Mouse (Mus musculus) kidney, postnatal 10 days (tissue): ENCODE results near the gene B3galt1.

Experiments
- DNase-seq: peaks from one replicate; pipeline ENCODE4 v3.0.0; 2021; ENCODE audit warnings: mixed read lengths

B3galt1 gene

GRCm38 (mm10) chr2:67948408-67948807 is 382.7 kb downstream of the B3galt1 start:
- DNase-seq = no peak

- DNase-seq = no peak
These were observed 390.5 kb downstream of the B3galt1 start for GRCm38 (mm10) chr2:67956182-67956581.

DNA sequence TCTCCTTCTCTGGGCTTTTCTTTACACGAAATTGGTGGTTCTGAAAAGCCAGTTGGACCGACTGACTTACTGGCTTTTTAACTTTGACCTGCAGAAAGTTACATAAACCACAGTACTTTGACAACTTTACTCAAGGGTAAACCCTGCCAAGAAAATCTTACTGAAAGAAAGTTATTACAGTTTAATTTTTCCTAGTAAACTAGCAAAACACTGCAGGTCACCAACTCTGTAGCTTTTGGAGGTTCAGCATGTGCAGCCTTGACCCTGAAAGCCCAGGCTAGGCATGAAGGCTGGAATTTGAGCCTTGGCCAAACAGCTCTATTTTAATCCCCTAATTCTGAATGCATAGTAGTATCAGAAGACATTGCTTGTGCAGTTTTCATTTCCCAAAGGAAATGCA is 391.9 kb downstream of the B3galt1 start:
- DNase-seq = peak; percentile 51

- no peak for DNase-seq
These were observed 395.0 kb downstream of the B3galt1 start for GRCm38 (mm10) chr2:67960711-67961110.

DNA sequence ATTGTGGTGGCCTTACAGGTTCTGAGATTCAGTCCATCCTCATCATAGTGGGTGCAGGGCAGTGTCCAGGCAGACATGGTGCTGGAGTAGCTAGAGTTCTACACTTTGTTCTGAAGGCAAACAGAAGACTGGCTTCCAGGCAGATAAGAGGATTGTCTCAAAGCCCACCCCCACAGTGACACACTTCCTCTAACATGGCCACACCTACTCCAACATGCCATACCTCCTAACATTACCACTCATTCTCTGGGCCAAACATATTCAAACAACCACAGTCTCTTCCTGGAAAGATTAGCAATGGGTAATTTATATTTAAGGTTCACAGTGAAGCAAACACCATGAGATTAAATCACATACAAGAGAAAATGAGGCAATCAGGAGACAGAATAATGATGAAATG is 403.1 kb downstream of the B3galt1 start:
- DNase-seq = no peak

DNA sequence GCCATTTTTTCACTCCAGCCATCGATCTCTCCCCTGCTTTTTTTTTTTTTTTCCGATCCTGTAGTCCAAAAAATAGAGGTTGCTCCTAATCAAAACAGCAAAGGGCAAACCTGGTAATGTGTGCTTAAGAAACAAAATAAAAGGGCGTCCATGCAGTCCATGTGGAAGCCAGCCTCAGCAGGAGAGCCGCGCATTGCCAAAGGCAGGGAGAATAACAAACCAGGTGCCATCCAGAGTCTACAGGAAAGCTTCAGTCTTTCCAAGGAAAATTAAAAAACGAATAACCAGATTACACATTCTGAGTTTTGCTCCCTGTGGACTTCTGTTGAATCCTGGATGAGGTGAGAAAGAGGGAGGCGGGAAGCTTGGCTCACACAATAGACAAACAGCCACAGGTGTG is 405.4 kb downstream of the B3galt1 start:
- DNase-seq = no peak

- DNase-seq = no peak
These were observed 405.9 kb downstream of the B3galt1 start for GRCm38 (mm10) chr2:67971576-67971975.

DNA sequence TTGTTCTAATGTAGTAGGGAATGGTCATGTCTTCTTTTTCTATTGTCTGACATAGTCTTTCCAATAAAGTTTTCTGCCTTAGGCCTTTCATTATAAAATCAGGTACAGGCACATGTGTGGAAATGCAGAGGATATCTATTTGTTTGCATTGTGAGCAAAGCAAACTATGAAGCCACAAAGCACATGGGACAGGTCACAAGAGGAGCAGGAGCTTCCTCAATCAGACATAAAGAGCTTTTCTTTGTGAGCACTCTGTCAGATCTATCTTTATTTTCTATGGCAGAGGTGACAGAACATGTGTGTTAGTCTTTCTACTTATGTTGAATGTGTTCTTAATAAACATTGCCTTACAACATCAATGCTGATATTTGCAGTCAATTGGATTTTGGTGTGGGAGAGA is 410.1 kb downstream of the B3galt1 start:
- DNase-seq = no peak

DNA sequence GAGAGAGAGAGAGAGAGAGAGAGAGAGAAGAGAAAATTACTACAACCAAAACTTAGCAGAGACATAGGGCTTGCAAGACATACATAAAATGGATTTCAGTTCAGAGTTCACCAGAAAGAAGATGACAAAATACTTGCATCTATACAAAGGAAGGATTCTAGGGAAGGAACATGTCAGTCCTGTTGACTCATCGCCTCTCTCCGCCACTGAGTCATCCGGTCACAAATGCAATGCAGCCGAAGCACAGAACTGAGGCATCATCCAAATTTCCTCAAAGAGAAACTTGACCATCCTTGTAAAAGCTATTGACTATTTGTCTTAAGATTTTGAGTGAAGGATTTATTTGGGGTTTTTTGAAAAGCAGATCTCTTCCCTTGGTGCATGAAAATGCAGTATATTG is 410.8 kb downstream of the B3galt1 start:
- DNase-seq = no peak

- DNase-seq = no peak
These were observed 412.1 kb downstream of the B3galt1 start for GRCm38 (mm10) chr2:67977620-67978262.

DNA sequence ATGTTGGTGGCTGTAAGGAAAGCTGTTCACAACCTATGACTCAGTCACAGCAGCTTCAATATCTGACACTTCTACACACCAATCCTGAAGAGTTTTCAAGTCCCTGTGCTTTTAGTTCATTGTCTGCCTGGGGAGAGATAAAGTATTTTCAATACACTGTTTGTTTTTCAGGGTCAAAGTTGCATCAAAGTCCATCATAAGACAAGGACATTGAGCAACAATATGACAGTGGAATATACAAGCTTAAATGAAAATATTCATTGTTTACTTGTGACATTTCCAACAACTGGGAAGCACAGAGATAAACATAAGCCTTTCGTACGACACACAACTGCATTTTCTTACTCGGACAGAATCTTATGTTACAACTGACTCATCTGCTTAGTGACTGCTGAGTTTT is 417.9 kb downstream of the B3galt1 start:
- DNase-seq = no peak

GRCm38 (mm10) chr2:67985133-67985532 is 419.5 kb downstream of the B3galt1 start:
- no peak for DNase-seq

DNA sequence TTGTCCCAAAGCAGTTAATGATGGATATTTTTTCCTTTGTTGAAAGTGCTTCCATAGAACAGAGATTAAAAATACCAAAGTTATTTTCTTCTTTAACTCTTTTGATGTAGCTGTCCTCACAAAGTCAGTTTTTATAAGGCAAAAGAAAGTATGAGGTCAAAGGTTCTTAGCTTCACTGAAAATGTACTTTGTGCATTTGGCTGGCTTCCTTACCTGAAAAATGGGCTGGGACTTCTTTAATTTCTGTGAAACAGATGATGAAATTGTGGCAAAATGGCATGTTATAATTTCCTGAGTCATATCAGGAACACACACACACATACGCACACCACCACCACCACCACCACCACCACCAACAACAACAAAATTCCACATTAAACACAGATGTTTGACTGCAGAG is 427.8 kb downstream of the B3galt1 start:
- DNase-seq = no peak

GRCm38 (mm10) chr2:68003091-68003490 is 437.4 kb downstream of the B3galt1 start:
- DNase-seq = no peak

GRCm38 (mm10) chr2:68005210-68005609 is 439.5 kb downstream of the B3galt1 start:
- no peak for DNase-seq

- no peak for DNase-seq
These were observed 440.0 kb downstream of the B3galt1 start for GRCm38 (mm10) chr2:68005711-68006110.

GRCm38 (mm10) chr2:68011336-68011735 is 445.7 kb downstream of the B3galt1 start:
- DNase-seq = no peak

DNA sequence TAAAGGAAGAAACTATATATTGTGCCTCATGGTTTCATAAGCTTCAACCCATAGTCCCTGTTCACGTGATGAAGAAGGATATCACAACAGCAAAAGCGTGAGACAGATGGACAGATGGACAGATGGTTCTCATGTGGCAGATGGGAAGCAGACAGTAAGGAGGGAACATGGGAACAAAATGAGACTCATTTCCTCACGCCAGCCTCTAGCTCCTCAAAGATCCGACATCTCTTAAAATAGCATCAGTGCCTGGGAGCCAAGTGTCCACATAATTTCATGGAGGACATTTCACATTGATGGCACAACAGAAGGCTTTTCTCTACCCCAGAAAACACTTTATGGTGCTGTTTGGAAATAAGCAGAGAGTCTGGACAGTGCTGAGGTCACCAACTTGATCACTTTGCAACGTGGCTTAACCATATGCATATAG is 454.6 kb downstream of the B3galt1 start:
- DNase-seq = no peak

DNA sequence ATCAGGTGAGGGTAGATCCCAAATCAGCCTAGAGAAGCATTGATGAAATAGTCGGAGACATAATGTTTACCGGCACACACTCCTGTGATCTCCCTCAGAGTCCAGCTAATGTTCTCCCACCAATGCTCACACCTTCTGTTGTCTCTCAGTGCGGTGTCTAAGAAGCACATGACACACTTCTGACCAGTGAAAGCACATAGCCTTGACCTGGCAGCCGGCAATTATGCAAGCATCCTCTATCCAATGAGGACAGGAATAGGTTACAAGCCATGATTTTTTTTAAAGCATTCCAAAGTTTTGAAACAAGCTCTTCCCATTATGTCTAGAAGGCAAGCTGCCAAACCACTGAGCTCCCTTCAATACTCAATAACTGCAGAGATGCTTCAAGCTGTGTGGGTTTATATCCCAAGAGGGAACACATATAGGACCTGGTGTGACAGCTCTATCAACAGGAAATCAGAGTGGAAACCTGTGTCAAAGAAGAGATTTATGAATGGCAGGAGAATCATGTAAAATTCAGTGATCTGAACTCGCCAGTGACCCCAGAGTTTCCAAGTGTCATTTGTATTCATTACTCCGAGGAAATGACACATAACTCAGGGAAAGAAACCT is 456.0 kb downstream of the B3galt1 start:
- peak; percentile 36 for DNase-seq

GRCm38 (mm10) chr2:68028811-68029210 is 463.1 kb downstream of the B3galt1 start:
- no peak for DNase-seq

- DNase-seq = no peak
These were observed 469.0 kb downstream of the B3galt1 start for GRCm38 (mm10) chr2:68034711-68035110.

DNA sequence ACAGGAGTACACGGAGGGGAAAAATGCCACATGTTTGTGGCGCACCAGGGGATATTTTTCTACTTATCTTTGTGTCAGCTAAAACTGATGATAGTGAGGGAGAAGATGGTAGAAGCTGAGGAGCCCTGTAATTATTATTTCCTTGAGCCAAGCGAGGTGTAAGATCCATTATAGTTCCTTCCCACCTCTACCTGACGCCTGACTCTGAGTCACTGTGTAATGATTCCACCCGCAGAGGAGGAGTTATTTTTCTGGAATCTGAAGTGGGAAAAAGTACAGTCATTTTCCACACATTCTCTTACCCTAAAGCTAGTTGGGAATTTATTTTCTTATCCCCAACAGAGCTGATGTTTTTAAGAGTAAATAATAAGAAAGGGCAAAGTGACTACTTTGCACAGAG is 475.1 kb downstream of the B3galt1 start:
- no peak for DNase-seq

DNA sequence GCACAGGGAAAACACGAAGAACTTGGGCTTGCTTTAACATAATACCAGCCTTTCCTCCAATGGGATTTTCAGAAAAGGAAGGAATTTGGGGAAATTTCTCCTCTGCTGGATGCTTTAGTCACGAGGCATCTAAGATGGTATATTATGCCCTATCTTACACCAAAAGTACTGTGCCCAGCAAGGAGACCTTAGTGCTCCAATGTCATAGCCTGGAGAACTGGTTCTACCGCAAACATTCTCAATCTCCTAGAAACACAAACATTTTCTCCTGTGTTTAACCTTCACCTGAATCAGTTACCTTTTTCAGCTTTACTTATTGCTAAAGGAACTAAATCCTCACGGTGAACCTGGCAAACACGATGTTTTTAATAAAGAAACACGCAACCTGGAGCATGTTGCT is 486.8 kb downstream of the B3galt1 start:
- no peak for DNase-seq

GRCm38 (mm10) chr2:68053243-68053642 is 487.6 kb downstream of the B3galt1 start:
- DNase-seq = no peak

- no peak for DNase-seq
These were observed 495.7 kb downstream of the B3galt1 start for GRCm38 (mm10) chr2:68061341-68061740.
